Mouse (Mus musculus) Patski (cell line): ENCODE measurements at regions not wholly inside any gene's neighbourhood (a gene's known extent, or its start where the extent isn't known, plus 50 kb on each side); places are given as distances from the start of the nearest gene placed in this dataset.
A peak's percentile ranks its signal among the peaks of the same experiment; 100 is the strongest.

ENCODE experiments used
- ATAC-seq: fragments of 100-300 bp; one replicate; pipeline ENCODE4 v1.8.0; 2021
- CTCF ChIA-PET: fragments of 350-600 bp; sonication (Branson Sonifier 250); formaldehyde crosslinking; loops from one replicate; lab custom pipeline; 2022; ENCODE audit warnings: inconsistent platforms; lab: Charles Lee
- POLR2A ChIA-PET: fragments of 350-600 bp; sonication (Branson Sonifier 250); formaldehyde crosslinking; loops from one replicate; lab custom pipeline; 2022; ENCODE audit warnings: antibody characterized with exemption, inconsistent platforms; lab: Charles Lee
- DNase-seq: peaks from one replicate; pipeline ENCODE4 v3.0.0-alpha.2; 2011; ENCODE audit warnings: low read depth, low spot score
- H3K27me3 ChIP-seq: fragments of 371-371 bp; one replicate; pipeline ENCODE4 v1.5.1; 2021
- CTCF ChIP-seq: fragments of 100-300 bp; IDR thresholded peaks from one replicate; pipeline ENCODE4 v1.5.1; 2021
- in situ Hi-C: fragments of 300-500 bp; cut with MboI; formaldehyde crosslinking; loops from 3 replicates; pipeline ENCODE4 v1.11.1; 2018; ENCODE audit warnings: low pct_unique_long_range_greater_than_20kb, mixed read lengths

DNA sequence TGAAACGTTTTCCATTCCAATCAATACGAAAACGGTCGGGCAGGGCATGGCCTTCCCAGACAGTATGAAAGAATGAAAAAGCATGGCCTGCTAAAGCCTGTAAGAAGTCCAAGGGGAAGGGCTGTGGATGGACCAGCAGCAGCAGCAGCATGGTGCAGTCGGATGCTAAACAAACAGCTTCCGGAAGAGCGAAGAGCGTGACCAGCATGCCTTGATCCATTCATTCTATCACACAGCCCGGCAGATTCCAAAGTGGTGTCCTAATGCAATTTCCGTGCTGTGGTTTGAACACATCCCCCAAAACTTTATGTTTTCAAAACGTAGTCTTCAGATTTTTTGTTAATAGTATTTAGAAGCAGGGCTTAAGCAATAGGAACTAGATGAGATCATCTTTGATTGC, 80.2 kb upstream of the Plekha5 start:
- DNase-seq, result no peak
- peak; percentile 89 for ATAC-seq
- CTCF ChIA-PET, result no interaction called here
- no peaks in the 10 kb centered on the region for H3K27me3 ChIP-seq
- no peak for TF ChIP-seq CTCF
- in situ Hi-C loops, result no loop called here
- POLR2A ChIA-PET, result interaction anchor here (1.2 kb wide), 1 partner anchor 14 kb away, joined by 3 read pairs; no protein-coding TSS in a partner anchor

DNA sequence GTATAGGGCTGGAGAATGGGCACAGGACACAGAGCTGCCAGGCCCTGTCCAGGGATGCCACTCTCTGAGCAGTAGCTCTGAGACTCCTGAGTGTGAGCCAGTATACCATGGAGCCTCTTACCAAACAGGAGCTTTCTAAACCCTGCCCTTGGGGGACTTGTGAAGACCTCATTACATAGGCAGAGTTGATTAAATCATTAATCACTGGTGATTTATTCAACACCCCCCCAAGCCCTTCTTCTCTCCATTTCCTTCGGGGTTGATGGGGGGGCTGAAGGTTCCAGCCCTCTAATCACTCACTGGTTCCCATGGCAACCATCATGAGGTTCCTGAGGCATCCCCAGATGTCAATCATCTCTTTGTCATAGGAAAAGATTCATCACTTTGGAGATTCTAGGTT, 81.0 kb upstream of the Plekha5 start:
- in situ Hi-C loops, result no loop called here
- POLR2A ChIA-PET, result no interaction called here
- CTCF ChIA-PET, result no interaction called here
- H3K27me3 ChIP-seq, result no peaks in the 10 kb centered on the region
- no peak for DNase-seq
- ATAC-seq, result no peak
- TF ChIP-seq CTCF, result no peak

DNA sequence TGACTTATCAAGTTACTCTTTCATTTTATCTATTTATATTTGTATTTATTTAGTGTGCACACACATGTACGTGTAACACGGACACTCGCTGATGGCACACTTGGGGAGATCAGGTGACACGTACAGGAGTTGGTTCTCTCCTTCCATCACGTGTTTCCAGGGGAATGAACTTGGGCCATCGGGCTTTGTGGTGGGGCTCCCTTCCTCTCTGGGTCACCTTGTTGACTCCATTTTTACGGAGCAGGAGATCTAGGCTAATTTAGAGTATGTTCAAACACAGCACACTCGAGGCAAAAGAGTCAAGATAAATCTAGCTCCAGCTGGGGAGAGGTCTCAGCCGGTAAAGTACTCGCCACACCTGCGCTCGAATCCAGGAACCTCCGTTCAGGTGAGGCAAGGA, 84.1 kb upstream of the Plekha5 start:
- TF ChIP-seq CTCF, result no peak
- in situ Hi-C loops, result no loop called here
- ChIA-PET CTCF (no interaction called here), POLR2A (no interaction called here)
- no peaks in the 10 kb centered on the region for H3K27me3 ChIP-seq
- DNase-seq, result no peak
- ATAC-seq, result no peak

DNA sequence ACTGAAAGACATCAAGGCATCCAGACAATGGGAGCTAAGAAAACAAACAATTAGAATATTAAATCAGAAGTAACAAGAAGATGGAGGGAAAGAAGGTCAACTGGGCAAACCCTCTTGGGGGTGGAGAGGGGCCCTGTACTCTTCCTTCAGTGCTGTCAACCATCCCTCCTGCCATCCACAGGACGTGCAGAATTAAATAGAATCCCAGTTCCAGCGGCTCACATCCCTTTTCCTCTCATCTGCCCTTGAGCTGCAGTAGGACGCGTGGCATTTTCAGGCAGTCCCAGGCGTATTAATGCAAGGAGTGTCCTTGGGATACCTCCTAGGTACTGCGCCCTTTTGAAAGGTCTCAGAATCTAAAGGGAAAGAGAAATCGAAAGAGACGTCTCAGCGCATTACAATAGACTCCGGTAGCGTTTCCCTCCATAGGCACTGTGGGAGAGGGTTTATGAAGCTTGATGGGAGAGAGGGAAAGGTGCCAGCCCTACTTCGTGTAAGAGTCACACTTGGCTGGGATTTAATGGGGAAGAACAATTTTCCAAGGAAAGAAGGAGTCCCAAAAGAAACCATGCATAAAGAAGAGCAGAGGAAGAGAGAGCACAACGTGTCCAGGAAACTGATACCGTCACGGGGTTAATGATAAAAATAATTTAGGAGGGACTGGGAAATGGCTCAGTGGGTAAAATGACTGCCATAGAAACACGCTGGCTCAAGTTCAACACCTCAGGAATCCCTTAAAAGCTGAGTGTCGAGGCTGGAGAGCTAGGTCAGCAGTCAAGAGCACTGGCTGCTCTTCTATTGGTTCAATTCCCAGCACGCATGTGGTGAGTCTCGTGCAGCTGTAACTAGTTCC, 85.7 kb upstream of the Plekha5 start:
- ChIA-PET CTCF (no interaction called here), POLR2A (no interaction called here)
- DNase-seq (peak; percentile 82), ATAC-seq (peak; percentile 76)
- in situ Hi-C loops, result no loop called here
- H3K27me3 ChIP-seq, result no peaks in the 10 kb centered on the region
- TF ChIP-seq CTCF, result no peak

DNA sequence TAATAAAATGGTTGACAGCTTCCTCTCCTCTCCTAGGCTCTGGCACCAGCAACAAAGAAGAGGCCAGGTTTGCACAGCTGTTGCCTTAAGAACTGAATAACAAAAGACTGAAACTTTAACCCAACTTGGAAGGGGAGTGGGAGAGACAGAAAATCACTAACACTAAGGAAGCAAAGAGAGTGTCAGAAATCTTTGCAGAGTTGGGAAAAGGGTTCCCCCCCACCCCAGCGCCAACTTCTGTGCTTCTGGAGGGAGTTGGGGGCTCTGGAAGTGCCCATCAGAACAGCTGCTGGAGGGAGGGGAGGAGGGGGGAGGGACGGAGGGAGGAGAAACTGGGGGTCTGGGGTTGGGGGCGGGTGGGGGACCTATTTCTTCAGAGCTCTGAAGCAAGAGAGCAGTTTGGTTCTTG, 86.8 kb upstream of the Plekha5 start:
- ChIA-PET POLR2A (interaction anchor here (0.7 kb wide), 1 partner anchor 37 kb away, joined by 3 read pairs; no protein-coding TSS in a partner anchor), CTCF (no interaction called here)
- DNase-seq (no peak), ATAC-seq (no peak)
- no peaks in the 10 kb centered on the region for H3K27me3 ChIP-seq
- in situ Hi-C loops, result no loop called here
- no peak for TF ChIP-seq CTCF

DNA sequence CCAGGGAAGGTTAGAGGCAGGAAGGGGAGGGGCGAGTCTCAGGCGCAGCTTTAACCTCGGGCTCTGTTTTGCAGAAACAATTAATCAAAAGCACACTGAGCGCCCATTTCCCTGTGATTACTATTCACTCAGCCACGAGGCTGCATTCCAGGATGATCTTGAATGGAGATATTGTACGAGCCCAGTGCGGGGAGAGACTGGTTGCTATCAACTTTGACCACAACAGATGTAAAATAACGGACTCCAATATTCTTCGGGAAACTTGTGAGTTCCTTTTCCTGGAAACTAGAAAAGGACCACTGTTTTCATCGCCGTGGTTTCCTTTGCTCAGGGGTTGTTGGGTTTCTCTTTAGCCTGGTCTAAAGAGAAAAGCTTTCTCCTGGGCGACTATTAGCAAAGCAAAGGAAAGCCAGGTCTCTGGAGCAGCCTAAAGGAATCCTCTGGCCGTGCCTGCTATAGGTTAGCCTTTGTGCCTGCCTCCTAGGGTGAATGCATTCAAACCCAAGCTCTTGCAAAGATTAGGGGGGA, 87.4 kb upstream of the Plekha5 start:
- ATAC-seq, result no peak
- CTCF ChIA-PET, result interaction anchor here (1.4 kb wide), 1 partner anchor 30 kb away, joined by 3 read pairs; no protein-coding TSS in a partner anchor
- no peaks in the 10 kb centered on the region for H3K27me3 ChIP-seq
- DNase-seq, result no peak
- TF ChIP-seq CTCF, result no peak
- in situ Hi-C loops, result no loop called here
- POLR2A ChIA-PET, result interaction anchor here (0.7 kb wide), 1 partner anchor 37 kb away, joined by 3 read pairs; no protein-coding TSS in a partner anchor

DNA sequence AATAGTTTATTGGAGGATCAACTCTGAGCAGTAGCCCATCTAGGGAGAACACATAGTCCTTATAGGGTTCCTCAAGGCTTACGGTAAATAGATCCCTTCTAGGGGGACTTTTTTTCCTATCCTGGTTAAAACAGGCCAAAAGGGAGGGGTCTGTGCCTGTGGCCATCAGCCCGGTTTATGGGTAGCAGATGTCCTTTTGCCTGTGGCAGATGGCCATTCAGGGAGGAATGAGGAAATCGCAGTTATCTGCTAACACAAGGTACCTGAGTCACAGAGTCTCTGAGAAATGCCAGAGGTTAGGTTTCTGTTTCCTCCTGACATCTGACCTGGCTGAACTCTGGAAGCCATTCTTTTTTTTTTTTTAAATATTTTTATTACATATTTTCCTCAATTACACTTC, 90.5 kb upstream of the Plekha5 start:
- in situ Hi-C loops, result no loop called here
- ChIA-PET CTCF (no interaction called here), POLR2A (no interaction called here)
- TF ChIP-seq CTCF, result no peak
- DNase-seq (no peak), ATAC-seq (no peak)
- H3K27me3 ChIP-seq, result no peaks in the 10 kb centered on the region

DNA sequence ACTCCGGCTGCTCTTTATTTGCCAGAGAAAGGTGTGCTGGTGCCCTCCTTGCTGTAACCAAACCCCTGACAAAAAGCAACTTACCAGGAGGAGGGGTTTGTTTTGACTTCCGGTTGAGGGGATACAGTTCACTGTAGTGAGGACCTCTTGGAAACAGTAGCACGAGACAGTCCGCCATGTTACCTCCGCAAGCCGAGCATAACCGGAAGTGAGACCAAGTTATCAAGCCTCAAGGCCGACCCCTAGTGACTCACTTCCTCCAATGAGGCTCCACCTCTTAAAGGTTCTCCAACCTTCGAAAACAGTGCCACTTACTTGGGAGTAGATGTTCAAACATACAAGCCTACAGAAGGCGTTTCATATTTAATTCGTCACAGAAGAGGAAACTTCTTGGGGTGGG, 115.2 kb upstream of the Plekha5 start:
- no peak for TF ChIP-seq CTCF
- POLR2A ChIA-PET, result no interaction called here
- DNase-seq (no peak), ATAC-seq (no peak)
- in situ Hi-C loops, result no loop called here
- CTCF ChIA-PET, result no interaction called here
- H3K27me3 ChIP-seq, result no peaks in the 10 kb centered on the region

DNA sequence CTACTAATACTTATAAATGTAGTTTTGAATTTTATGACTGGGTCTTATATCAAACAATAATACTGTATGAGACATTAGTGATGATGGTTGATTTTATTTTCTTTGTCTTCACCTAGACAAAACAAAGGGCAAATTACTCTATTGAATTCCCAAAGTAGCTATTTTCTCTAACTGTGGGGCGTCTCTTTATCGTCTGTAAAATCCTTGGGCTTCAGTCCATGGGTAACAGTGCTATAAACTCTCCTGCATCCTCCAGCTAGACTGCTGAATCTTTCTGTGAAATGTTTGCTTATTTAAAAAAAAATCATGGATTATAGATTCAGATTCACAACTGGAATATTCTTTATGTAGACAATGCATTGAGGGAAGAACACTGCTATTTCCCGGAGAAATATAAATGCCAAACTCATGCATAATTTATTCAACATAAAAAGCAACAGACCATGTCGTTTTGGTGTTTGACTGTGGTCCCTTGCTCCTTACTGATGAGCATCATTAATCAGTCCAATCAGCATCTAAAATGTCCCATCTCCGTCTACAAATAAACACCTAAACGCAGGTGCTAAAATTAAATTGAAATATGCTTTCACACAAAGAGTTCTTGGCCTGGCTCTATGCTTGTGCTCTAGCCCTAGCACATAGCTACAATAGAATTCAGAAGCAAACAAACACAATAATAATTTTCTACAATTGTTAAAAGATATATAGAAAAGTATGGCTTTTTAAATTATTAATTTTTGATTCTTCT, 116.9 kb upstream of the Plekha5 start:
- CTCF ChIA-PET, result interaction anchor here (1.0 kb wide), 1 partner anchor 29 kb away, joined by 3 read pairs; no protein-coding TSS in a partner anchor
- no peaks in the 10 kb centered on the region for H3K27me3 ChIP-seq
- DNase-seq (no peak), ATAC-seq (no peak)
- POLR2A ChIA-PET, result no interaction called here
- in situ Hi-C loops, result no loop called here
- no peak for TF ChIP-seq CTCF

DNA sequence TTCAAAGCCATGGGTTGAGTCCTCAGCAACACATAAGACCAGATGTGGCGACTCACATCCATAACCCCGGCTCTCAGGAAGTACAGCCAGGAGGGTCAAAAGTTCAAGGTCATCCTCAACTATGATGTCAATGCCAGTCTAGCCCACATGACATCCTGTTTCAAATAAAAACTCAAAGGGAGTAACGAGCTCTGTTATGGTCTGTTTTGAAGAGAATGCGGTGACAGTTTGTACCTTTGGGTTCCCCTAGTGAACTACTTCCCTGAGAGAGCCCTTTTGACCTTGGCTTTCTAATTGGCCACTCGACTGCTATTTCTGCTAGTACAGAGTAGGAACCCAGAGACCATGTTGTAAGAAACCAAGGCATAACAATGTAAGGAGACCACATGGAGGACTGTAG, 119.7 kb upstream of the Plekha5 start:
- CTCF ChIA-PET, result interaction anchor here (1.1 kb wide), 1 partner anchor 10 kb away, joined by 3 read pairs; no protein-coding TSS in a partner anchor
- TF ChIP-seq CTCF, result no peak
- ATAC-seq, result no peak
- no peak for DNase-seq
- no peaks in the 10 kb centered on the region for H3K27me3 ChIP-seq
- in situ Hi-C loops, result no loop called here
- POLR2A ChIA-PET, result interaction anchor here (0.7 to 0.8 kb wide), 2 partner anchors 23 to 156 kb away, joined by 5 read pairs; no protein-coding TSS in a partner anchor
